Mouse (Mus musculus) spleen, adult 2 months (tissue): ENCODE data around the gene Ireb2.

Source experiments
- CTCF ChIP-seq: fragments of 200-500 bp; IDR thresholded peaks from 2 replicates; pipeline ENCODE4 v1.5.1; 2011; ENCODE audit warnings: mild to moderate bottlenecking, inconsistent platforms; ENCODE audit not compliant: insufficient read depth, insufficient read length, insufficient replicate concordance; ENCODE audit errors: extremely low read depth
- POLR2A ChIP-seq: fragments of 200-500 bp; IDR thresholded peaks from 2 replicates; pipeline ENCODE4 v1.6.1; 2011; ENCODE audit warnings: low read depth, low read length, inconsistent platforms

DNA sequence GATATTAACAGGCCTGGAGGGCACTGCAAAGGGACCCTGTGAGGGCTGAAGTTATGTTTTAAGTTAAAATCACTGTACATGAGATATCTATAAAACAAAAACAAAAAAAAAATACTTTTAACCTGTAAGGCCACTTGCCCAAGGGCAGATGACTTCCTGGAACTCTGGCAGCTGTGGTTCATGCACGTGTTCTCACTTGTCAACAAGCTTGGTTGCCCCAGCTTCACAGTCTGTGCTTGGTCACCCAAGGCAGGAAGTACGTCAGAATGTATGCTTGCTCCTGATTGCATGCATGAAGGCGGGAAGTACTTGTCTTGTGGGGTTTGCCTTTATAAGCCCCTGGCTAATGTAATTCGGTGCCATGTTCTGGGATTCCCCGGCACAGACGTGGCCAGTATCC, 19.7 kb upstream of the Ireb2 start:
- no peak for TF ChIP-seq POLR2A
- TF ChIP-seq CTCF, result no peak
